Mouse (Mus musculus) intestine, embryonic 16.5 days (tissue): ENCODE results near the gene Tmem158. TPM values are rescaled to one million over a fixed set of nuclear protein-coding genes. Genes with fewer than 3 reads are reported as not detected.
A peak's percentile ranks its signal among the peaks of the same experiment; 100 is the strongest.

Experiments used
- ATAC-seq: fragments of 200-750 bp; cut with Nextera tagmentation; 2 replicates; pipeline ENCODE4 v1.8.0; 2017; ENCODE audit warnings: moderate TSS enrichment, moderate library complexity
- H3K27ac ChIP-seq: fragments of 300-500 bp; sonication (generic); 2 replicates; pipeline ENCODE4 v1.5.1; 2014; ENCODE audit warnings: mild to moderate bottlenecking, low read length
- H3K27me3 ChIP-seq: fragments of 300-500 bp; sonication (generic); replicated peaks from 2 replicates; pipeline ENCODE4 v1.6.1; 2014; ENCODE audit warnings: low read length, control low read depth, mixed read lengths; ENCODE audit not compliant: control insufficient read depth, insufficient read depth
- H3K36me3 ChIP-seq: fragments of 300-500 bp; sonication (generic); 2 replicates; pipeline ENCODE4 v1.6.1; 2014; ENCODE audit warnings: low read length, control low read depth; ENCODE audit not compliant: control insufficient read depth, insufficient read depth
- H3K4me1 ChIP-seq: fragments of 300-500 bp; sonication (generic); 2 replicates; pipeline ENCODE4 v1.6.1; 2014; ENCODE audit warnings: low read length, control low read depth, mixed read lengths; ENCODE audit not compliant: control insufficient read depth, insufficient read depth
- H3K4me2 ChIP-seq: fragments of 300-500 bp; sonication (generic); 2 replicates; pipeline ENCODE4 v1.6.1; 2014; ENCODE audit warnings: low read depth, low read length, control low read depth
- H3K4me3 ChIP-seq: fragments of 300-500 bp; sonication (generic); 2 replicates; pipeline ENCODE4 v1.5.1; 2014; ENCODE audit warnings: mild to moderate bottlenecking, low read length
- H3K9ac ChIP-seq: fragments of 300-500 bp; sonication (generic); 2 replicates; pipeline ENCODE4 v1.6.1; 2014; ENCODE audit warnings: low read depth, low read length
- H3K9me3 ChIP-seq: fragments of 300-500 bp; sonication (generic); 2 replicates; pipeline ENCODE4 v1.6.1; 2016; ENCODE audit warnings: low read length, control low read depth; ENCODE audit not compliant: control insufficient read depth
- WGBS: fragments of 180-500 bp; shearing (Covaris S2); extraction: QIAGEN DNeasy Blood & Tissue Kit; methylation state at CpG from one replicate; pipeline ENCODE4 v1.1.7; 2014; 5-methylcytosine and 5-hydroxymethylcytosine counted together
- polyA plus RNA-seq: library from polyadenylated mRNA; unstranded; fragments of >200 nt; fragmentation: Nextera tagmentation; extraction: Ambion mirVana; gene quantifications from 2 replicates; pipeline ENCODE4 v1.2.1, GENCODE M21; 2015

Gene Tmem158
- polyA plus RNA-seq, 1 experiment from 2014 or later: 1.7 TPM

- WGBS: 51% methylated on average over 5 of the region's 5 CpGs
- Histone ChIP-seq H3K4me1 (no peaks in the 10 kb centered on the region), H3K9ac (no peak overlapping the region), H3K4me3 (no peak overlapping the region), H3K36me3 (no peaks in the 10 kb centered on the region), H3K9me3 (no peaks in the 10 kb centered on the region), H3K27ac (no peak overlapping the region; the same call in 1 of the 2 replicates), H3K27me3 (no peaks in the 10 kb centered on the region), H3K4me2 (no peak overlapping the region)
- no peak for ATAC-seq
These were observed 40.7 kb downstream of the Tmem158 start for GRCm38 (mm10) chr9:123219826-123220225.

- Histone ChIP-seq H3K27ac (peak within 1 kb of the TSS; percentile 43), H3K4me1 (peaks cover 7% of the 10 kb centered on the region; the same call in 1 of the 2 replicates), H3K36me3 (no peaks in the 10 kb centered on the region), H3K27me3 (no peaks in the 10 kb centered on the region), H3K4me2 (peak within 1 kb of the TSS; percentile 32), H3K4me3 (peak within 1 kb of the TSS; percentile 54), H3K9ac (peak within 1 kb of the TSS; percentile 76), H3K9me3 (no peaks in the 10 kb centered on the region)
- WGBS: 10% methylated on average over 43 of the region's 45 CpGs
- peak; percentile 98 for ATAC-seq
These were observed 44.7 kb downstream of the Tmem158 start, which contains the start of gene Cdcp1 for GRCm38 (mm10) chr9:123215621-123216440. TSS of gene Cdcp1 (minus strand) at chr9:123216038.

- ATAC-seq: no peak
- Histone ChIP-seq H3K9me3 (no peaks in the 10 kb centered on the region), H3K27ac (0 out of 2 replicates have a peak overlapping the region, but pooled peaks have one; percentile 8), H3K4me1 (peaks cover 7% of the 10 kb centered on the region; the same call in 1 of the 2 replicates), H3K4me3 (no peak overlapping the region), H3K36me3 (no peaks in the 10 kb centered on the region), H3K27me3 (no peaks in the 10 kb centered on the region), H3K9ac (no peak overlapping the region), H3K4me2 (no peak overlapping the region)
- WGBS: 66% methylated on average over 9 of the region's 9 CpGs
These were observed 47.2 kb downstream of the Tmem158 start for GRCm38 (mm10) chr9:123213371-123213770.

Other genes with a start within 250 kb of the Tmem158 start
- 19.9 and 20.2 TPM in 2 replicates for gene Tmem42, start 239.4 kb downstream of the Tmem158 start, polyA plus RNA-seq
- gene Tgm4, start 226.0 kb downstream of the Tmem158 start, polyA plus RNA-seq: 0.37 and 0.42 TPM in 2 replicates
- 75.8 and 76.9 TPM in 2 replicates for gene Zdhhc3, start 147.6 kb downstream of the Tmem158 start, polyA plus RNA-seq
- 130 and 146 TPM in 2 replicates for gene Exosc7, start 147.5 kb downstream of the Tmem158 start, polyA plus RNA-seq
- 0.27 and 0.42 TPM in 2 replicates for gene Clec3b, start 109.8 kb downstream of the Tmem158 start, polyA plus RNA-seq
- gene Cdcp1, start 44.7 kb downstream of the Tmem158 start, polyA plus RNA-seq: 14.1 and 14.2 TPM in 2 replicates
- 508 and 585 TPM in 2 replicates for gene Lars2, start 106.2 kb upstream of the Tmem158 start, polyA plus RNA-seq
- gene Limd1, start 217.9 kb upstream of the Tmem158 start, polyA plus RNA-seq: 51.5 and 55.7 TPM in 2 replicates